Mouse (Mus musculus) C2C12 (cell line): ENCODE measurements around the gene Itpripl2. TPM values are rescaled to one million over a fixed set of nuclear protein-coding genes. Genes with fewer than 3 reads are reported as not detected.
A peak's percentile ranks its signal among the peaks of the same experiment; 100 is the strongest.

Experiments used
- H3K27me3 ChIP-seq: one replicate; pipeline ENCODE4 v1.6.1; 2011; ENCODE audit not compliant: control insufficient read depth, insufficient read depth, insufficient read length
- H3K36me3 ChIP-seq: one replicate; pipeline ENCODE4 v1.6.1; 2011; ENCODE audit not compliant: control insufficient read depth, insufficient read depth
- H3K4me3 ChIP-seq: one replicate; pipeline ENCODE4 v1.5.1; 2011; ENCODE audit warnings: mild to moderate bottlenecking, control low read depth; ENCODE audit not compliant: poor library complexity, insufficient read depth, severe bottlenecking
- H3K79me2 ChIP-seq: one replicate; pipeline ENCODE4 v1.6.1; 2011; ENCODE audit not compliant: control insufficient read depth, insufficient read depth
- H3K79me3 ChIP-seq: one replicate; pipeline ENCODE4 v1.6.1; 2011; ENCODE audit warnings: low read depth, control low read depth
- H3ac ChIP-seq: one replicate; pipeline ENCODE3; 2011; ENCODE audit warnings: low read depth; ENCODE audit not compliant: control insufficient read depth, insufficient read length
- CEBPB ChIP-seq: IDR thresholded peaks from one replicate; pipeline ENCODE4 v1.6.1; 2011; ENCODE audit warnings: low read depth, mild to moderate bottlenecking, control low read depth, moderate library complexity
- CTCF ChIP-seq: IDR thresholded peaks from one replicate; pipeline ENCODE4 v1.5.1; 2011; ENCODE audit not compliant: control insufficient read depth, insufficient read depth, insufficient read length
- FOSL1 ChIP-seq: IDR thresholded peaks from one replicate; pipeline ENCODE4 v1.8.0; 2011; ENCODE audit warnings: mild to moderate bottlenecking, low read length; ENCODE audit not compliant: poor library complexity, insufficient read depth, severe bottlenecking
- MAX ChIP-seq: IDR thresholded peaks from one replicate; pipeline ENCODE4 v1.6.1; 2011; ENCODE audit warnings: mild to moderate bottlenecking, control low read depth
- MYOD1 ChIP-seq: IDR thresholded peaks from one replicate; pipeline ENCODE4 v1.6.1; 2011; ENCODE audit warnings: low read depth; ENCODE audit not compliant: control insufficient read depth, insufficient read length
- MYOG ChIP-seq: IDR thresholded peaks from one replicate; pipeline ENCODE4 v1.6.1; 2011; ENCODE audit not compliant: control insufficient read depth, insufficient read length; ENCODE audit errors: extremely low read depth
- USF1 ChIP-seq: IDR thresholded peaks from one replicate; pipeline ENCODE4 v1.6.1; 2011; ENCODE audit warnings: low read depth, mild to moderate bottlenecking, control low read depth, moderate library complexity
- polyA plus RNA-seq: library from polyadenylated mRNA; unstranded; fragments of >200 nt; fragmentation: generic; extraction: Trizol; gene quantifications from one replicate; pipeline ENCODE4 v1.2.1, GENCODE M21; 2012; ENCODE audit warnings: missing spikeins

The Itpripl2 gene
- polyA plus RNA-seq, 1 experiment, result 23.0 TPM

GRCm38 (mm10) chr7:118452940-118453339 is 38.8 kb downstream of the Itpripl2 start:
- no peaks in the 10 kb centered on the region for H3K79me3 ChIP-seq
- H3K27me3 ChIP-seq, result no peaks in the 10 kb centered on the region
- no peak for TF ChIP-seq MAX
- no peak for TF ChIP-seq CEBPB
- H3K79me2 ChIP-seq, result no peaks in the 10 kb centered on the region
- H3ac ChIP-seq, result no peak overlapping the region
- no peaks in the 10 kb centered on the region for H3K36me3 ChIP-seq
- no peak overlapping the region for H3K4me3 ChIP-seq

- TF ChIP-seq CTCF, result peak; percentile 96
- TF ChIP-seq MAX, result no peak
- no peak for TF ChIP-seq CEBPB
- no peak for TF ChIP-seq MYOG
- no peak for TF ChIP-seq MYOD1
- Histone ChIP-seq H3K36me3 (no peaks in the 10 kb centered on the region), H3K79me2 (no peaks in the 10 kb centered on the region), H3K4me3 (peak within 1 kb of the TSS; percentile 36), H3K79me3 (no peaks in the 10 kb centered on the region), H3K27me3 (no peaks in the 10 kb centered on the region), H3ac (peak within 1 kb of the TSS; percentile 63)
These were observed 43.4 kb downstream of the Itpripl2 start, which contains the start of gene Syt17 for GRCm38 (mm10) chr7:118448134-118448967. Gene Syt17, minus strand, starts transcription at chr7:118448222.

GRCm38 (mm10) chr7:118447291-118448133 is 44.3 kb downstream of the Itpripl2 start:
- peak overlapping the region; percentile 36 for H3K4me3 ChIP-seq
- no peaks in the 10 kb centered on the region for H3K36me3 ChIP-seq
- no peaks in the 10 kb centered on the region for H3K79me3 ChIP-seq
- no peaks in the 10 kb centered on the region for H3K79me2 ChIP-seq
- H3K27me3 ChIP-seq, result no peaks in the 10 kb centered on the region
- H3ac ChIP-seq, result peak overlapping the region; percentile 55
- TF ChIP-seq MYOD1, result peak; percentile 37
- no peak for TF ChIP-seq CTCF
- TF ChIP-seq MAX, result no peak

GRCm38 (mm10) chr7:118443895-118444485 is 47.8 kb downstream of the Itpripl2 start:
- Histone ChIP-seq H3K36me3 (no peaks in the 10 kb centered on the region), H3K79me2 (no peaks in the 10 kb centered on the region), H3ac (no peak overlapping the region), H3K4me3 (no peak overlapping the region), H3K27me3 (no peaks in the 10 kb centered on the region), H3K79me3 (no peaks in the 10 kb centered on the region)
- TF ChIP-seq USF1 (no peak), CTCF (no peak), MAX (no peak), CEBPB (no peak), MYOG (no peak)

- H3K27me3 ChIP-seq, result no peaks in the 10 kb centered on the region
- TF ChIP-seq MYOG (no peak), CTCF (no peak), FOSL1 (no peak), CEBPB (no peak), USF1 (no peak), MAX (no peak), MYOD1 (no peak)
These were observed 48.4 kb downstream of the Itpripl2 start for GRCm38 (mm10) chr7:118443371-118443770.

GRCm38 (mm10) chr7:118441535-118441934 is 50.2 kb downstream of the Itpripl2 start:
- no peaks in the 10 kb centered on the region for H3K36me3 ChIP-seq
- no peak overlapping the region for H3K4me3 ChIP-seq
- no peaks in the 10 kb centered on the region for H3K27me3 ChIP-seq
- no peaks in the 10 kb centered on the region for H3K79me2 ChIP-seq
- H3K79me3 ChIP-seq, result no peaks in the 10 kb centered on the region
- no peak overlapping the region for H3ac ChIP-seq
- TF ChIP-seq MAX, result peak; percentile 27
- peak; percentile 73 for TF ChIP-seq CEBPB
- TF ChIP-seq MYOG, result no peak

More at GRCm38 (mm10) chr7:118443371-118443770, 48.4 kb downstream of the Itpripl2 start:
- Histone ChIP-seq H3K79me3 (no peaks in the 10 kb centered on the region), H3ac (peak overlapping the region; percentile 3), H3K4me3 (no peak overlapping the region), H3K36me3 (no peaks in the 10 kb centered on the region), H3K79me2 (no peaks in the 10 kb centered on the region)
